Mouse (Mus musculus) urinary bladder, adult 2 months (tissue): Measurements from ENCODE around the gene Trim46. TPM values are rescaled to one million over a fixed set of nuclear protein-coding genes. Genes with fewer than 3 reads are reported as not detected.

Source experiments
- DNase-seq: peaks from one replicate; pipeline ENCODE4 v3.0.0; 2022; ENCODE audit warnings: low spot score
- polyA plus RNA-seq: library from polyadenylated mRNA; depleted of rRNA; stranded (reverse); fragments of >200 nt; gene quantifications from 2 replicates; pipeline ENCODE4 v1.2.3, GENCODE M21; 2012; rRNA removed

Trim46 gene
- 4.1 and 6.0 TPM in 2 replicates for polyA plus RNA-seq

- peak; percentile 84 for DNase-seq
Observed at GRCm38 (mm10) chr3:89246261-89247100, at the start of gene Trim46. TSS of gene Trim46 (minus strand) at chr3:89246309.

GRCm38 (mm10) chr3:89295685-89296230 lies 49.6 kb upstream of the Trim46 start:
- DNase-seq = no peak

- DNase-seq = no peak
Observed at GRCm38 (mm10) chr3:89294195-89294594, 48.1 kb upstream of the Trim46 start.

- no peak for DNase-seq
Observed at GRCm38 (mm10) chr3:89293247-89293918, 47.3 kb upstream of the Trim46 start.

- no peak for DNase-seq
Observed at GRCm38 (mm10) chr3:89292303-89292702, 46.2 kb upstream of the Trim46 start.

GRCm38 (mm10) chr3:89291874-89292273 lies 45.8 kb upstream of the Trim46 start:
- DNase-seq = no peak

- DNase-seq = no peak
Observed at GRCm38 (mm10) chr3:89288503-89288928, 42.4 kb upstream of the Trim46 start.

- no peak for DNase-seq
Observed at GRCm38 (mm10) chr3:89287286-89287685, 41.2 kb upstream of the Trim46 start.

- no peak for DNase-seq
Observed at GRCm38 (mm10) chr3:89285526-89285925, 39.4 kb upstream of the Trim46 start.

- no peak for DNase-seq
Observed at GRCm38 (mm10) chr3:89284261-89284660, 38.2 kb upstream of the Trim46 start.

- DNase-seq = no peak
Observed at GRCm38 (mm10) chr3:89282291-89282643, 36.2 kb upstream of the Trim46 start.

- peak; percentile 80 for DNase-seq
Observed at GRCm38 (mm10) chr3:89281579-89282290, 35.6 kb upstream of the Trim46 start.

- DNase-seq = peak; percentile 56
Observed at GRCm38 (mm10) chr3:89280606-89281511, 34.8 kb upstream of the Trim46 start, which contains the start of gene Efna1. TSS of gene Efna1 (minus strand) at chr3:89281142.

GRCm38 (mm10) chr3:89280050-89280605 lies 34.0 kb upstream of the Trim46 start:
- DNase-seq = no peak

- peak; percentile 82 for DNase-seq
Observed at GRCm38 (mm10) chr3:89279153-89279890, 33.2 kb upstream of the Trim46 start.

- DNase-seq = no peak
Observed at GRCm38 (mm10) chr3:89278643-89279042, 32.5 kb upstream of the Trim46 start.

GRCm38 (mm10) chr3:89278107-89278506 lies 32.0 kb upstream of the Trim46 start:
- peak; percentile 47 for DNase-seq

- DNase-seq = peak; percentile 55
Observed at GRCm38 (mm10) chr3:89277281-89278021, 31.3 kb upstream of the Trim46 start.

GRCm38 (mm10) chr3:89276061-89276460 lies 30.0 kb upstream of the Trim46 start:
- no peak for DNase-seq
